Mouse (Mus musculus) C2C12 (cell line): ENCODE results near the gene Usp37. TPM values are rescaled to one million over a fixed set of nuclear protein-coding genes. Genes with fewer than 3 reads are reported as not detected.

Source experiments
- H3K27me3 ChIP-seq: one replicate; pipeline ENCODE4 v1.6.1; 2011; ENCODE audit not compliant: control insufficient read depth, insufficient read depth, insufficient read length
- H3K36me3 ChIP-seq: one replicate; pipeline ENCODE4 v1.6.1; 2011; ENCODE audit not compliant: control insufficient read depth, insufficient read depth
- H3K4me3 ChIP-seq: one replicate; pipeline ENCODE4 v1.5.1; 2011; ENCODE audit warnings: mild to moderate bottlenecking, control low read depth; ENCODE audit not compliant: poor library complexity, insufficient read depth, severe bottlenecking
- H3K79me2 ChIP-seq: one replicate; pipeline ENCODE4 v1.6.1; 2011; ENCODE audit not compliant: control insufficient read depth, insufficient read depth
- H3K79me3 ChIP-seq: one replicate; pipeline ENCODE4 v1.6.1; 2011; ENCODE audit warnings: low read depth, control low read depth
- H3ac ChIP-seq: one replicate; pipeline ENCODE3; 2011; ENCODE audit warnings: low read depth; ENCODE audit not compliant: control insufficient read depth, insufficient read length
- CEBPB ChIP-seq: IDR thresholded peaks from one replicate; pipeline ENCODE4 v1.6.1; 2011; ENCODE audit warnings: low read depth, mild to moderate bottlenecking, control low read depth, moderate library complexity
- CTCF ChIP-seq: IDR thresholded peaks from one replicate; pipeline ENCODE4 v1.5.1; 2011; ENCODE audit not compliant: control insufficient read depth, insufficient read depth, insufficient read length
- FOSL1 ChIP-seq: IDR thresholded peaks from one replicate; pipeline ENCODE4 v1.8.0; 2011; ENCODE audit warnings: mild to moderate bottlenecking, low read length; ENCODE audit not compliant: poor library complexity, insufficient read depth, severe bottlenecking
- MAX ChIP-seq: IDR thresholded peaks from one replicate; pipeline ENCODE4 v1.6.1; 2011; ENCODE audit warnings: mild to moderate bottlenecking, control low read depth
- MYOD1 ChIP-seq: IDR thresholded peaks from one replicate; pipeline ENCODE4 v1.6.1; 2011; ENCODE audit warnings: low read depth; ENCODE audit not compliant: control insufficient read depth, insufficient read length
- MYOG ChIP-seq: IDR thresholded peaks from one replicate; pipeline ENCODE4 v1.6.1; 2011; ENCODE audit not compliant: control insufficient read depth, insufficient read length; ENCODE audit errors: extremely low read depth
- USF1 ChIP-seq: IDR thresholded peaks from one replicate; pipeline ENCODE4 v1.6.1; 2011; ENCODE audit warnings: low read depth, mild to moderate bottlenecking, control low read depth, moderate library complexity
- polyA plus RNA-seq: library from polyadenylated mRNA; unstranded; fragments of >200 nt; fragmentation: generic; extraction: Trizol; gene quantifications from one replicate; pipeline ENCODE4 v1.2.1, GENCODE M21; 2012; ENCODE audit warnings: missing spikeins

The Usp37 gene
- polyA plus RNA-seq, 1 experiment: 4.9 TPM

DNA sequence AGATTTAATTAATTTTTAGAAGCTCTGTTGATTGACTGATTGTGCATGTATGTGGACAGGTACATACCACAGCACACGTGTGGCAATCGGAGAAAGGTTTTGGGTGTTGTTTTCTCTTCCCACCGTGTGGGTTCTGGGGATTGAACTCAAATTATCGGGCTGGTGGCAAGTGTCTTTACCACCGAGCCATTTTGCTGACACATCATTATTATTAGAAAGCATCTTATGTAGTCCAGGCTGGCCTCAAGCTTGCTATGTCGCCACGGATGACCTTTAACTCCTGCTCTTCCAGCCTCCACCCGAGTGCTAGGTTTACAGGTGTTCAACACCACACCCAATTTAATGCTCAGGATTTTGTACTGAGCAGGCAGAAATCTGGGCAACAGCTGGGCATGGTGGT is 131.4 kb downstream of the Usp37 start:
- no peaks in the 10 kb centered on the region for H3K79me2 ChIP-seq
- H3K27me3 ChIP-seq: no peaks in the 10 kb centered on the region
- H3ac ChIP-seq: no peak overlapping the region
- H3K4me3 ChIP-seq: no peak overlapping the region
- H3K36me3 ChIP-seq: no peaks in the 10 kb centered on the region
- no peaks in the 10 kb centered on the region for H3K79me3 ChIP-seq
- TF ChIP-seq MAX (no peak), FOSL1 (no peak), CTCF (no peak), MYOG (no peak), MYOD1 (no peak), USF1 (no peak), CEBPB (no peak)

DNA sequence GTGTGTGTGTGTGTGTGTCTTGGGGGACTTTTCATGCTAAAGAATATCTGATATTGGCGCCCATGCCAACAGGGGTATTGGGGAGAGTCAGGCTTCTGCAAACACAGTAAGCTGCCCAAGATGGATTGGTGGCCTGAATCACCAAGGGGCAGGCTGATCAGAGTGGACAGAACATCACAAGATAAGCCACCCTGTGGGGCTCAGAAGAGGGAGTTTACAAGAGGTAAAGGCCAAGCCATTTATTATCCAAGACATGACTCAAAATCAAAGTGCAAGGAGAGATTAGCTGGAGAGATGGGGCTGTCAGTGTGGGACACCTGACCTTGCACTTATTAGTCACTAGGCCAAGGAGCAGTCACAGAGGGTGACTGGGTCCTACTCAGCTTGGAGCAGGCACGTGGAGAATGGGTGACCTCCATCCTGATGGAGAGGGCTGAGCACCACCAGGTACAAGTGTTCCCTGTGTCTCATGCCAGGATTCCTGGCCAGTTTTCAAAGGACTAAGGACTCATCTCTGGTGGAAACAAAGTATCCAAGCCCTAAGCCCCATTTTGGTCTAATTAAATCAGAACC is 132.2 kb downstream of the Usp37 start:
- Histone ChIP-seq H3K36me3 (no peaks in the 10 kb centered on the region), H3K79me2 (no peaks in the 10 kb centered on the region), H3K4me3 (no peak overlapping the region), H3K27me3 (no peaks in the 10 kb centered on the region), H3ac (no peak overlapping the region), H3K79me3 (no peaks in the 10 kb centered on the region)
- no peak for TF ChIP-seq CEBPB
- TF ChIP-seq MAX: no peak
- TF ChIP-seq FOSL1: no peak
- no peak for TF ChIP-seq CTCF
- no peak for TF ChIP-seq USF1
- no peak for TF ChIP-seq MYOD1
- TF ChIP-seq MYOG: no peak

DNA sequence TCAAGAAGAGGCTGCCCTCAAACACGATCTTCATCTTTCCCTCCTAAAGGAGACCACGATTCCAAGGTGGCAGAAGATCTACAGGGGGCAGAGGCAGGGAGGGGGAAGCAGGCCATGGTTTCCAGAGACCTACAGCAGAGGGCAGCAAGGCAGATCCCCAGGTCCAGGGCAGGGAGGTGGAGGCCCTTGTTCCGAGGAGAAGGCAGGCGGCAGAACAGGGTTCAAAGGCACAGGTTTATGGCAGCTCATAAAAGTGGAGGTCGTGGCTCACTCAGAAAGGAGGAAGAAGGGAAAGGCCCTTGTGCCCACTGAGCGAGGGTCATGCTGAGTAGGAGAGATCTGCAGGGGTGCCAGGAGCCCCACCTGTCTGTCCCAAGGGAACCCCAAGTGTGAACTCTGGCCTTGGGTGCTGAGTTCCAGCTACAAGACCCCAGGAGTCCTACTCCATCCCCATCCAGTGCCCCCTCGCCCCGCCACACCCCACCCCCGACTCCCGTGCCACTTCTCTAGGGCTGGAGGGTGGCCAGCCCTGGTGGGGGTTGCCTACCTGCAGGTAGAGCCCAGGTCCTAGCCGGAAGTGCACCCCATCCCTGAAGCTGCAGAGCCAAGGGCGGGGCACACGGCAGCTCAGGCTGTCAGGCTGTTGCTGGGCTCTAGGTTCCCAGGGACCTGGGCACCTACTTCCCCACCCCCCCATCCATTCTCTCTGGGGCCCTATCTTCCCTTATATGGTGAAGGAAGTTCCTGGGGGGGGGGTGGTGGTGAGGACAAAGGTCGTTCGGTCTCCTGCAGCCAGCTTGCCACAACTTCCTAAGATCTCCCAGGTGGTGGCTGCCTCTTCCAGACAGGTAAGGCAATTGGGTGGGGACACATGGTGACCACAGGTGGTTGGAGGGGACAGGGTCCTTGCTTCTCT is 135.2 kb downstream of the Usp37 start, which contains the start of gene Vil1:
Gene Vil1 (plus strand): TSS at position 788 of the 916 bp plus-strand sequence.
- no peak for TF ChIP-seq MAX
- H3K27me3 ChIP-seq: no peaks in the 10 kb centered on the region
- H3K79me3 ChIP-seq: no peaks in the 10 kb centered on the region
- H3K79me2 ChIP-seq: no peaks in the 10 kb centered on the region
- no peak within 1 kb of the TSS for H3K4me3 ChIP-seq
- H3ac ChIP-seq: no peak within 1 kb of the TSS
- H3K36me3 ChIP-seq: no peaks in the 10 kb centered on the region

DNA sequence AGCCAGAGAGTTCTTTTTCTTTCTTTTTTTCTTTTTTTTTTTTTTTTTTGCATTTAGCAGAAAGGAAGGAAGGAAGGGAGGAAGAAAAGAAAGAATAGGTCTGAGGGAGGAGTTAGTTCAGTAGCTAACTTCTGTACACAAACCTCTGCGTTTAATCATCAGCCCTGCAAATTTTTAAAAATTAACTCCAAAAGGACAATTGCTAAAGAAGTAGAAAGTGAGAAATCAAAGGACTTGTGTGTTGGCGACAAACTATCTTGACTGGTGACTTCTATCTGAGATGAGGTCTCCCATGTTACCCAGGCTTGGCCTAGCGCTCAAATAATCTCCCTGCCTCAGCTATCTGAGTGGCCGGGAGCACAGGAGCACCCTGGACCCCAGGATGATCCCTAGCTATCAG is 139.9 kb downstream of the Usp37 start:
- H3K4me3 ChIP-seq: no peak overlapping the region
- H3K27me3 ChIP-seq: no peaks in the 10 kb centered on the region
- TF ChIP-seq MAX: no peak
- no peak for TF ChIP-seq CTCF
- TF ChIP-seq CEBPB: no peak
- H3ac ChIP-seq: no peak overlapping the region
- H3K79me2 ChIP-seq: no peaks in the 10 kb centered on the region
- no peaks in the 10 kb centered on the region for H3K79me3 ChIP-seq
- H3K36me3 ChIP-seq: no peaks in the 10 kb centered on the region

DNA sequence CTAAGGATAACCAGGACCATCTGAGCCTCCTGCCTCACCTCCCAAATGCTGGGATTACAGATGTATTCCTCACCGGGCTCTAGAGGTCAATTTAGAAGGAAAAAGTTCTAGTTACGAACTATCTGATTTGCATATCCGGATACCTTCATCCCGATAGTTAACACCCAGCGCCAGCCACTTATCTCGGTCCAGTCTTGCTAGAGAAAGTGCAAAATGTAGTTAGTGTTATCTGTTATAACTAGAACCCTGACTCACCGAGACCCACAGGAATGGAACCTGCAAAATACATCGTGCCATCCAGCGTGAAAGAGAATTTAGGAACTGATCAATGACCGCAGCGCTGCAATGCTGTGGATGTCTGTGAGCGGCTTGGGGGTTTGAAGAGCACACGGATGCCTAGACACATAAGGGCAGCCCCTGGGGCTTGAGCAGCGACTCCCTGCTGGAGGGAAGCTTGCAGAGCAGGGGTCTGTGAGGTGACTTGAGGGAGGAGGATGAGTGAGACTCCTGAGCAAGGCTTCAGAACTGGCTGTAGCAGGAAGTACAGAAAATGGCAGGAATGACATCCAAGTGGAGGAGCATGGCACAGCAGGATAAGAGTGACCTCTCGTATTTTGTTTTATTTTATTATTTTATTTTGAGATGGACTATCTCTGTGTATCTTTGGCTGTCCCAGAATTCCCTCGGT is 142.9 kb downstream of the Usp37 start:
- Histone ChIP-seq H3ac (no peak overlapping the region), H3K79me2 (no peaks in the 10 kb centered on the region), H3K27me3 (no peaks in the 10 kb centered on the region), H3K36me3 (no peaks in the 10 kb centered on the region), H3K4me3 (no peak overlapping the region), H3K79me3 (no peaks in the 10 kb centered on the region)
- no peak for TF ChIP-seq MYOG
- no peak for TF ChIP-seq MYOD1
- no peak for TF ChIP-seq CEBPB
- TF ChIP-seq FOSL1: no peak
- TF ChIP-seq USF1: no peak
- TF ChIP-seq CTCF: no peak
- TF ChIP-seq MAX: no peak
